Mouse (Mus musculus) lung, adult 2 months (tissue): ENCODE data around the gene Senp2.

Source experiments
- CTCF ChIP-seq: fragments of 200-500 bp; IDR thresholded peaks from 2 replicates; pipeline ENCODE4 v1.5.1; 2011; ENCODE audit warnings: mild to moderate bottlenecking, low read length, control low read depth; ENCODE audit not compliant: insufficient read depth
- POLR2A ChIP-seq: fragments of 200-500 bp; IDR thresholded peaks from 2 replicates; pipeline ENCODE4 v1.6.1; 2011; ENCODE audit warnings: low read depth, mild to moderate bottlenecking, control low read depth, low read length, borderline replicate concordance; ENCODE audit errors: extremely low read depth

DNA sequence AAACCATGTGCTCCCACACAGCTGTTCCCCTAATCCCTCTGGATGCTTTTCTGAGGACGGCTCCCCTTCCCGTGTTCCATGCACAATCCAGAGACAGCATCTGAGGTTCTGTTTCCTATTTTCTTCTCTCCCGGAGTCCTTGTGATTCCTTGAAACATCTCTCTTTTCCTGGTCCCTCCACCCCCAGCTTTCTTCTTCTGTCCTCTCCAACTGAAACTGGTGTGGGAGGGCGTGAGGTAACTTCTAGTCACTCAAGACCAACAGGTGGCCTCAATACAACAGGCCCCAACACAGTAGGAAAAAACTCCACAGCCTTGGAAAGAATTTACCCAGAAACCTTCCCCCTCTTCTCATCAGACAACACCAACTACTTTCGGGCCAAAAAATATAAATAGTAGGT, 31.9 kb upstream of the Senp2 start:
- TF ChIP-seq CTCF (no peak), POLR2A (no peak)
